Comparison of ENCODE assay signal across 15 mouse cellular contexts in genomic region chr8:84002957-84003611, GRCm38 (mm10). TPM values are rescaled to one million over a fixed set of nuclear protein-coding genes. Genes with fewer than 3 reads are reported as not detected.
DNase-seq lines count a peak whose midpoint lies in the region; ATAC-seq lines count a peak whose summit lies in the region.
"Had no signal": no experiment of that assay in that cellular context is flagged by ENCODE, and none has a peak within 500 bp of the region (broad histone marks: within the 10 kb centered on the region; RNA-seq: fewer than 3 reads in every experiment).

No protein-coding gene starts in this region.

- H3K27ac ChIP-seq in midbrain, embryonic 10.5 days (replicated peaks): no peak overlapping the region
- no peak overlapping the region for H3K27ac ChIP-seq in midbrain, embryonic 11.5 days (ENCODE audit: low read depth, low read length)
- H3K27ac ChIP-seq in embryonic facial prominence, embryonic 14.5 days (replicated peaks; ENCODE audit: low read depth, low read length): no peak overlapping the region
- 0 out of 2 replicates have a peak overlapping the region, but pooled peaks have one; percentile 2 for H3K27ac ChIP-seq in liver, embryonic 16.5 days (ENCODE audit: low read length)
- H3K27ac ChIP-seq: hindbrain, embryonic 15.5 days had no signal

- H3K36me3 ChIP-seq in midbrain, embryonic 10.5 days: peaks cover 33% of the 10 kb centered on the region
- peaks cover 4% of the 10 kb centered on the region; the same call in 1 of the 2 replicates for H3K36me3 ChIP-seq in midbrain, embryonic 11.5 days (ENCODE audit: control insufficient read depth, insufficient read depth, low read length)
- peaks cover 37% of the 10 kb centered on the region for H3K36me3 ChIP-seq in embryonic facial prominence, embryonic 14.5 days (ENCODE audit: control insufficient read depth, insufficient read depth, low read length)
- peaks cover 28% of the 10 kb centered on the region for H3K36me3 ChIP-seq in liver, embryonic 16.5 days (ENCODE audit: control insufficient read depth, insufficient read depth)
- H3K36me3 ChIP-seq: hindbrain, embryonic 15.5 days had no signal

- H3K4me2 ChIP-seq in midbrain, embryonic 11.5 days: no peak overlapping the region
- H3K4me2 ChIP-seq in embryonic facial prominence, embryonic 14.5 days (ENCODE audit: low read depth, low read length): peak overlapping the region; percentile 97; the same call in 1 of the 2 replicates
- no peak overlapping the region for H3K4me2 ChIP-seq in liver, embryonic 16.5 days (ENCODE audit: low read depth, low read length)

- H3K4me3 ChIP-seq in midbrain, embryonic 10.5 days: peak overlapping the region; percentile 24; the same call in 1 of the 2 replicates
- no peak overlapping the region for H3K4me3 ChIP-seq in midbrain, embryonic 11.5 days (ENCODE audit: low read depth, low read length)
- H3K4me3 ChIP-seq in embryonic facial prominence, embryonic 14.5 days (ENCODE audit: low read depth, low read length): no peak overlapping the region
- no peak overlapping the region for H3K4me3 ChIP-seq in liver, embryonic 16.5 days (ENCODE audit: low read depth, low read length)

- ATAC-seq in midbrain, embryonic 11.5 days (ENCODE audit: low FRiP score): no peak
- no peak for ATAC-seq in embryonic facial prominence, embryonic 14.5 days (ENCODE audit: low read depth)
- ATAC-seq in liver, embryonic 16.5 days (ENCODE audit: low read depth): no peak

- H3K4me1 ChIP-seq in midbrain, embryonic 10.5 days: peaks cover 52% of the 10 kb centered on the region
- peaks cover 22% of the 10 kb centered on the region for H3K4me1 ChIP-seq in midbrain, embryonic 11.5 days (ENCODE audit: control insufficient read depth, insufficient read depth, low read length)
- H3K4me1 ChIP-seq in embryonic facial prominence, embryonic 14.5 days (ENCODE audit: control insufficient read depth, insufficient read depth, low read length): peaks cover 15% of the 10 kb centered on the region
- peaks cover 36% of the 10 kb centered on the region for H3K4me1 ChIP-seq in liver, embryonic 16.5 days (ENCODE audit: control insufficient read depth, low read depth, low read length)

- DNase-seq in heart, adult 11 months: peak; percentile 91
- DNase-seq in heart, postnatal 4 days: no peak
- DNase-seq in midbrain, embryonic 10.5 days (ENCODE audit: low spot score): no peak
- DNase-seq in midbrain, embryonic 11.5 days (ENCODE audit: low spot score, missing footprints): no peak
- DNase-seq in embryonic facial prominence, embryonic 14.5 days (ENCODE audit: low spot score): no peak
- DNase-seq in layer of hippocampus, adult 9-10 months (ENCODE audit: low spot score): no peak
- no peak for DNase-seq in embryo, embryonic 9.5 days (ENCODE audit: extremely low spot score)
- DNase-seq: right cerebral cortex, postnatal 14 days; thymus, postnatal 36 days had no signal

- WGBS in midbrain, embryonic 10.5 days: 53% methylated on average over 12 of the region's 12 CpGs
- WGBS in midbrain, embryonic 11.5 days: 55% methylated on average over 12 of the region's 12 CpGs
- 58% methylated on average over 12 of the region's 12 CpGs for WGBS in embryonic facial prominence, embryonic 14.5 days
- 61% methylated on average over 12 of the region's 12 CpGs for whole genome bisulfite sequencing in liver, embryonic 16.5 days (ENCODE audit: insufficient replicate concordance)

- H3K9me3 ChIP-seq in midbrain, embryonic 10.5 days (replicated peaks): no peaks in the 10 kb centered on the region
- no peaks in the 10 kb centered on the region for H3K9me3 ChIP-seq in midbrain, embryonic 11.5 days (ENCODE audit: control insufficient read depth, low read length)
- no peaks in the 10 kb centered on the region for H3K9me3 ChIP-seq in embryonic facial prominence, embryonic 14.5 days (ENCODE audit: control insufficient read depth, low read length)
- no peaks in the 10 kb centered on the region for H3K9me3 ChIP-seq in liver, embryonic 16.5 days (replicated peaks; ENCODE audit: control insufficient read depth, low read length)
- H3K9me3 ChIP-seq: hindbrain, embryonic 15.5 days; lung, embryonic 15.5 days had no signal

- peaks cover 57% of the 10 kb centered on the region for H3K27me3 ChIP-seq in midbrain, embryonic 10.5 days (ENCODE audit: low read depth, poor library complexity, severe bottlenecking)
- H3K27me3 ChIP-seq in midbrain, embryonic 11.5 days (ENCODE audit: control insufficient read depth, insufficient read depth, low read length): peaks cover 28% of the 10 kb centered on the region
- H3K27me3 ChIP-seq in embryonic facial prominence, embryonic 14.5 days (replicated peaks; ENCODE audit: control insufficient read depth, insufficient read depth, low read length): no peaks in the 10 kb centered on the region
- no peaks in the 10 kb centered on the region for H3K27me3 ChIP-seq in liver, embryonic 16.5 days (ENCODE audit: control insufficient read depth, insufficient read depth, low read depth, low read length)
- H3K27me3 ChIP-seq: lung, embryonic 15.5 days had no signal

- no peak overlapping the region for H3K9ac ChIP-seq in midbrain, embryonic 11.5 days (ENCODE audit: low read length)
- no peak overlapping the region for H3K9ac ChIP-seq in embryonic facial prominence, embryonic 14.5 days (ENCODE audit: low read depth, low read length)
- H3K9ac ChIP-seq in liver, embryonic 16.5 days (ENCODE audit: low read depth, low read length): no peak overlapping the region

RNA-seq across cellular contexts. Expression of gene 1700067K01Rik, which starts 1.8 kb away (rescaled TPM):
- under 1 TPM in 1 of 2 experiments, not detected in 1; 0.83 TPM for total RNA-seq in heart, postnatal 4 days (2021)
- polyA plus RNA-seq in midbrain, embryonic 10.5 days (2016; fragmentation: Nextera tagmentation; extraction: Ambion mirVana): 0.68 and 0.99 TPM in 2 replicates
- 0.33 and 0.56 TPM in 2 replicates for polyA plus RNA-seq in midbrain, embryonic 11.5 days (2014; fragmentation: Nextera tagmentation; extraction: Ambion mirVana)
- 0.77 and 1.1 TPM in 2 replicates for polyA plus RNA-seq in embryonic facial prominence, embryonic 14.5 days (2014; fragmentation: Nextera tagmentation; extraction: Ambion mirVana)
- 0.56 and 0.58 TPM in 2 replicates for polyA plus RNA-seq in liver, embryonic 16.5 days (2015; fragmentation: Nextera tagmentation; extraction: Ambion mirVana)
- total RNA-seq: common myeloid progenitor, adult 5-6 weeks had no signal

RNA-seq across cellular contexts. Expression of gene Samd1, which starts 5.6 kb away (rescaled TPM):
- total RNA-seq in heart, postnatal 4 days (2021): 10 to 100 TPM; 36.6 to 42.9 TPM
- 8.0 and 8.5 TPM in 2 replicates for polyA plus RNA-seq in midbrain, embryonic 10.5 days (2016; fragmentation: Nextera tagmentation; extraction: Ambion mirVana)
- polyA plus RNA-seq in midbrain, embryonic 11.5 days (2014; fragmentation: Nextera tagmentation; extraction: Ambion mirVana): 12.8 and 12.9 TPM in 2 replicates
- polyA plus RNA-seq in embryonic facial prominence, embryonic 14.5 days (2014; fragmentation: Nextera tagmentation; extraction: Ambion mirVana): 15.9 and 18.5 TPM in 2 replicates
- 3.6 and 3.9 TPM in 2 replicates for polyA plus RNA-seq in liver, embryonic 16.5 days (2015; fragmentation: Nextera tagmentation; extraction: Ambion mirVana)

RNA-seq across cellular contexts. Expression of gene 2210011C24Rik, which starts 8.9 kb away (rescaled TPM):
- 1 to 10 TPM in 1 of 2 experiments, under 1 TPM in 1; 0.93 to 1.4 TPM for total RNA-seq in heart, postnatal 4 days (2021)
- polyA plus RNA-seq in midbrain, embryonic 10.5 days (2016; fragmentation: Nextera tagmentation; extraction: Ambion mirVana): 0.20 and 0.67 TPM in 2 replicates
- polyA plus RNA-seq in midbrain, embryonic 11.5 days (2014; fragmentation: Nextera tagmentation; extraction: Ambion mirVana): not detected in 2 replicates
- 0.66 and 1.4 TPM in 2 replicates for polyA plus RNA-seq in embryonic facial prominence, embryonic 14.5 days (2014; fragmentation: Nextera tagmentation; extraction: Ambion mirVana)
- polyA plus RNA-seq in liver, embryonic 16.5 days (2015; fragmentation: Nextera tagmentation; extraction: Ambion mirVana): 0.13 TPM in 1 of 2 replicates, not detected in the other
- total RNA-seq: common myeloid progenitor, adult 5-6 weeks; neutrophil, adult 5-6 weeks had no signal
- polyA plus RNA-seq: erythroblast, embryonic 14.5 days had no signal

RNA-seq across cellular contexts. Expression of gene Palm3, which starts 18.2 kb away (rescaled TPM):
- under 1 TPM; 0.31 to 0.38 TPM for total RNA-seq in heart, postnatal 4 days (2021)
- 7.9 and 8.0 TPM in 2 replicates for polyA plus RNA-seq in midbrain, embryonic 10.5 days (2016; fragmentation: Nextera tagmentation; extraction: Ambion mirVana)
- 2.0 and 2.2 TPM in 2 replicates for polyA plus RNA-seq in midbrain, embryonic 11.5 days (2014; fragmentation: Nextera tagmentation; extraction: Ambion mirVana)
- 3.3 and 3.6 TPM in 2 replicates for polyA plus RNA-seq in embryonic facial prominence, embryonic 14.5 days (2014; fragmentation: Nextera tagmentation; extraction: Ambion mirVana)
- polyA plus RNA-seq in liver, embryonic 16.5 days (2015; fragmentation: Nextera tagmentation; extraction: Ambion mirVana): 0.15 TPM in 1 of 2 replicates, not detected in the other
- total RNA-seq: common myeloid progenitor, adult 5-6 weeks had no signal
- polyA plus RNA-seq: erythroblast, embryonic 14.5 days had no signal

RNA-seq across cellular contexts. Expression of gene Prkaca, which starts 30.3 kb away (rescaled TPM):
- total RNA-seq in heart, postnatal 4 days (2021): 100 to 1,000 TPM; 389 to 405 TPM
- polyA plus RNA-seq in midbrain, embryonic 10.5 days (2016; fragmentation: Nextera tagmentation; extraction: Ambion mirVana): 169 and 178 TPM in 2 replicates
- polyA plus RNA-seq in midbrain, embryonic 11.5 days (2014; fragmentation: Nextera tagmentation; extraction: Ambion mirVana): 139 and 156 TPM in 2 replicates
- 208 and 247 TPM in 2 replicates for polyA plus RNA-seq in embryonic facial prominence, embryonic 14.5 days (2014; fragmentation: Nextera tagmentation; extraction: Ambion mirVana)
- polyA plus RNA-seq in liver, embryonic 16.5 days (2015; fragmentation: Nextera tagmentation; extraction: Ambion mirVana): 29.8 and 39.9 TPM in 2 replicates
